Mouse (Mus musculus): ENCODE measurements around the gene Serbp1. TPM values are rescaled to one million over a fixed set of nuclear protein-coding genes. Genes with fewer than 3 reads are reported as not detected.

Serbp1 gene
- polyA plus RNA-seq, 1 experiment, result 22.0 TPM

DNA sequence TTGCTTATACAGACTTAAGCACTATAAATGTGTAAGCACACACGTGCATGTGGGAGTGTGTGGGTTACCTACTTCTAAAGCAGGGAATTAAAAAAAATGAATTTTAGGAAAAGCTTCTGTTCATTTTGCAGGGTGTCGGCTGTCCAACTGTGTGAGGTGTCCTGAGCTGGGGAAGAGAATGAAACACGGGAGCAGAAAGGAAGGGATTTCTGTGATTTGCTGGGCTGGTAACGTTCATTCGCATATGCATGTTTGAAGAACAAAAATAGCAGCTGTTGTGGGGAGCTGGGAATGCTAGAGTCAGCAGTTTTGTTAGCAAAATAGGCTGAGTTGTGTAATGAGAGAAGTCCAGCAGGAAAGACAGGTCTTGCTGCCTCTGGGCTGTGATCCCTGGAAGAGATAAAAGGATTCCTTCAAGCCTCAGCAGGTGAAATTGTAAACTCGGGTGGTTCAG is 62.8 kb downstream of the Serbp1 start:
- TF ChIP-seq CTCF (IDR thresholded peaks at IDR 0.05; ENCODE audit: extremely low read depth, insufficient read length, insufficient replicate concordance, low read depth, low read length), result no peak
- TF ChIP-seq POLR2A (IDR thresholded peaks at IDR 0.05; ENCODE audit: low read depth, low read length), result no peak
- no peak overlapping the region for H3K4me3 ChIP-seq (ENCODE audit: low read depth, low read length)
- WGBS, result 35% methylated on average over 6 of the region's 6 CpGs
- H3K27me3 ChIP-seq (ENCODE audit: control insufficient read depth, insufficient read depth, low read length), result no peaks in the 10 kb centered on the region
- no peaks in the 10 kb centered on the region for H3K36me3 ChIP-seq (ENCODE audit: control insufficient read depth, insufficient read depth, low read length)
- no peaks in the 10 kb centered on the region for H3K4me1 ChIP-seq (ENCODE audit: control insufficient read depth, insufficient read depth, insufficient read length, low read length)
- H3K27ac ChIP-seq (ENCODE audit: insufficient read depth, low read depth, low read length), result no peak overlapping the region

DNA sequence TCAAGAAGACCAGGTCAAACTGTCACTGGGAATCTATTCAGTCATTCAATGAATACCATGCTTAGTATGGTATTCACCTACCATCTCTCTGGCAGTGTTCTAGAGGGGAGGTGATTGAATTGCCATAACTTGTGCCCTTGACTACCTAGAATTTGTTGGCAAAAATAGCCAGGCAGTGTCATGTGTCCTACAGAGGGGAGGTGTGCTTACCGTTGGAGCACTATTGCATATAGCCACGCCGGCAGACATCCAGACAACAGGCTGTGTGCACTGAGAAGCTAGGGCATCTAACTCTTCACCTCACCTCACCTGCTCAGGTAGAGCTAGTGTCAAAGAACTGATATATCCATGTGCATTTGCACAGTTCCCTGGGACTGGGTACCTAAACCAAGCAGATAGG is 63.3 kb downstream of the Serbp1 start:
- H3K27me3 ChIP-seq (ENCODE audit: control insufficient read depth, insufficient read depth, low read length), result no peaks in the 10 kb centered on the region
- TF ChIP-seq CTCF (IDR thresholded peaks at IDR 0.05; ENCODE audit: extremely low read depth, insufficient read length, insufficient replicate concordance, low read depth, low read length) (no peak), POLR2A (IDR thresholded peaks at IDR 0.05; ENCODE audit: low read depth, low read length) (no peak)
- no peaks in the 10 kb centered on the region for H3K36me3 ChIP-seq (ENCODE audit: control insufficient read depth, insufficient read depth, low read length)
- H3K4me3 ChIP-seq (ENCODE audit: low read depth, low read length), result no peak overlapping the region
- WGBS, result 87% methylated on average over 3 of the region's 3 CpGs
- H3K27ac ChIP-seq (ENCODE audit: insufficient read depth, low read depth, low read length), result no peak overlapping the region
- no peaks in the 10 kb centered on the region for H3K4me1 ChIP-seq (ENCODE audit: control insufficient read depth, insufficient read depth, insufficient read length, low read length)

GRCm38 (mm10) chr6:67302471-67302870 is 64.5 kb downstream of the Serbp1 start:
- H3K27ac ChIP-seq (ENCODE audit: insufficient read depth, low read depth, low read length), result no peak overlapping the region

GRCm38 (mm10) chr6:67303210-67303609 is 65.2 kb downstream of the Serbp1 start:
- Histone ChIP-seq H3K27ac (ENCODE audit: insufficient read depth, low read depth, low read length) (no peak overlapping the region), H3K4me1 (ENCODE audit: control insufficient read depth, insufficient read depth, insufficient read length, low read length) (no peaks in the 10 kb centered on the region), H3K27me3 (ENCODE audit: control insufficient read depth, insufficient read depth, low read length) (no peaks in the 10 kb centered on the region), H3K36me3 (ENCODE audit: control insufficient read depth, insufficient read depth, low read length) (no peaks in the 10 kb centered on the region), H3K4me3 (ENCODE audit: low read depth, low read length) (no peak overlapping the region)
- no peak for TF ChIP-seq POLR2A (IDR thresholded peaks at IDR 0.05; ENCODE audit: low read depth, low read length)
- TF ChIP-seq CTCF (IDR thresholded peaks at IDR 0.05; ENCODE audit: extremely low read depth, insufficient read length, insufficient replicate concordance, low read depth, low read length), result no peak
- WGBS, result 91% methylated on average over 10 of the region's 10 CpGs

More at GRCm38 (mm10) chr6:67302471-67302870, 64.5 kb downstream of the Serbp1 start:
- H3K27me3 ChIP-seq (ENCODE audit: control insufficient read depth, insufficient read depth, low read length), result no peaks in the 10 kb centered on the region
- TF ChIP-seq CTCF (IDR thresholded peaks at IDR 0.05; ENCODE audit: extremely low read depth, insufficient read length, insufficient replicate concordance, low read depth, low read length), result no peak
- no peak for TF ChIP-seq POLR2A (IDR thresholded peaks at IDR 0.05; ENCODE audit: low read depth, low read length)
- H3K4me3 ChIP-seq (ENCODE audit: low read depth, low read length), result no peak overlapping the region
- WGBS, result 86% methylated on average over 4 of the region's 4 CpGs
- H3K4me1 ChIP-seq (ENCODE audit: control insufficient read depth, insufficient read depth, insufficient read length, low read length), result no peaks in the 10 kb centered on the region
- H3K36me3 ChIP-seq (ENCODE audit: control insufficient read depth, insufficient read depth, low read length), result no peaks in the 10 kb centered on the region

- WGBS, result 74% methylated on average over 3 of the region's 3 CpGs
- H3K4me1 ChIP-seq (ENCODE audit: control insufficient read depth, insufficient read depth, insufficient read length, low read length), result no peaks in the 10 kb centered on the region
- no peak overlapping the region for H3K27ac ChIP-seq (ENCODE audit: insufficient read depth, low read depth, low read length)
- no peaks in the 10 kb centered on the region for H3K27me3 ChIP-seq (ENCODE audit: control insufficient read depth, insufficient read depth, low read length)
- H3K36me3 ChIP-seq (ENCODE audit: control insufficient read depth, insufficient read depth, low read length), result no peaks in the 10 kb centered on the region
- no peak overlapping the region for H3K4me3 ChIP-seq (ENCODE audit: low read depth, low read length)
- no peak for TF ChIP-seq CTCF (IDR thresholded peaks at IDR 0.05; ENCODE audit: extremely low read depth, insufficient read length, insufficient replicate concordance, low read depth, low read length)
- no peak for TF ChIP-seq POLR2A (IDR thresholded peaks at IDR 0.05; ENCODE audit: low read depth, low read length)
These were observed 71.0 kb downstream of the Serbp1 start for GRCm38 (mm10) chr6:67308994-67309393.

DNA sequence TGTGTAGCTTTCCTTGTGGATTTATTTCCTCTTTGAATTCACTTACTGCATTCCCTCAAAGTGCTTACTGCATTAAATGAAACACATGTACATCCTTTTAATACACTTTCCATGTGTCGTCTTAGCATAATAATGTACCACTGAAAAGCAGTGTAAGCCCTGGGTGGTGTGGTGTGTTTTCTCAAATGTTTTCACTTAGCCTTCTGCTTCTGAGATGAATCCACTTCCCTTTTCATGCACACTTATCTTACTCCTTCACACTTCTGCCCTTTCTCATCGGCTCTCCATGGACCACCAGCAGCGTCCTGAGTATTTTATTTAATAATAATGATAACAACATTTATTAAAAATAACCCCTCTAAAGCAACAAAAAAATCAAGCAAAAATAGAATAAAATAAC is 71.8 kb downstream of the Serbp1 start:
- no peaks in the 10 kb centered on the region for H3K27me3 ChIP-seq (ENCODE audit: control insufficient read depth, insufficient read depth, low read length)
- H3K4me3 ChIP-seq (ENCODE audit: low read depth, low read length), result no peak overlapping the region
- TF ChIP-seq POLR2A (IDR thresholded peaks at IDR 0.05; ENCODE audit: low read depth, low read length) (no peak), CTCF (IDR thresholded peaks at IDR 0.05; ENCODE audit: extremely low read depth, insufficient read length, insufficient replicate concordance, low read depth, low read length) (no peak)
- H3K27ac ChIP-seq (ENCODE audit: insufficient read depth, low read depth, low read length), result no peak overlapping the region
- H3K4me1 ChIP-seq (ENCODE audit: control insufficient read depth, insufficient read depth, insufficient read length, low read length), result no peaks in the 10 kb centered on the region
- WGBS, result 85% methylated on average over 3 of the region's 3 CpGs
- H3K36me3 ChIP-seq (ENCODE audit: control insufficient read depth, insufficient read depth, low read length), result no peaks in the 10 kb centered on the region

- TF ChIP-seq CTCF (IDR thresholded peaks at IDR 0.05; ENCODE audit: extremely low read depth, insufficient read length, insufficient replicate concordance, low read depth, low read length) (no peak), POLR2A (IDR thresholded peaks at IDR 0.05; ENCODE audit: low read depth, low read length) (no peak)
- H3K27ac ChIP-seq (ENCODE audit: insufficient read depth, low read depth, low read length), result no peak overlapping the region
- no peaks in the 10 kb centered on the region for H3K27me3 ChIP-seq (ENCODE audit: control insufficient read depth, insufficient read depth, low read length)
- H3K36me3 ChIP-seq (ENCODE audit: control insufficient read depth, insufficient read depth, low read length), result no peaks in the 10 kb centered on the region
- 46% methylated on average over 1 of the region's 1 CpGs for WGBS
- H3K4me1 ChIP-seq (ENCODE audit: control insufficient read depth, insufficient read depth, insufficient read length, low read length), result no peaks in the 10 kb centered on the region
- no peak overlapping the region for H3K4me3 ChIP-seq (ENCODE audit: low read depth, low read length)
These were observed 76.7 kb downstream of the Serbp1 start for GRCm38 (mm10) chr6:67314697-67315096.

Data from small intestine, adult 2 months (tissue).